Mouse (Mus musculus): Measurements from ENCODE around the gene Yjefn3. TPM values are rescaled to one million over a fixed set of nuclear protein-coding genes. Genes with fewer than 3 reads are reported as not detected.
"Not testable (repeated sequence)": the region's sequence is repeated elsewhere in the genome, so short reads cannot be mapped to it uniquely, and the experiment has no call there.

Yjefn3 gene
- 0.61 TPM in 1 of 2 replicates, not detected in the other for total RNA-seq (2017)

GRCm38 (mm10) chr8:69902163-69903062 lies at the start of gene Yjefn3, which contains the start of the genes Tssk6 and Ndufa13:
Gene Yjefn3, minus strand, starts transcription at chr8:69902712.
Gene Tssk6, plus strand, starts transcription at chr8:69902184.
Gene Ndufa13, minus strand, starts transcription at chr8:69902558.
- peak; percentile 7; the same call in 1 of the 2 replicates for ATAC-seq (ENCODE audit: extremely low read depth, insufficient number of reproducible peaks, low FRiP score, poor library complexity, severe bottlenecking)

- no peak for ATAC-seq (ENCODE audit: extremely low read depth, insufficient number of reproducible peaks, low FRiP score, poor library complexity, severe bottlenecking)
Observed at GRCm38 (mm10) chr8:69950300-69950699, 47.8 kb upstream of the Yjefn3 start.

GRCm38 (mm10) chr8:69942495-69942894 lies 40.0 kb upstream of the Yjefn3 start:
- not testable (repeated sequence) for ATAC-seq (ENCODE audit: extremely low read depth, insufficient number of reproducible peaks, low FRiP score, poor library complexity, severe bottlenecking)

- no peak for ATAC-seq (ENCODE audit: extremely low read depth, insufficient number of reproducible peaks, low FRiP score, poor library complexity, severe bottlenecking)
Observed at GRCm38 (mm10) chr8:69940386-69940785, 37.9 kb upstream of the Yjefn3 start.

- no peak for ATAC-seq (ENCODE audit: extremely low read depth, insufficient number of reproducible peaks, low FRiP score, poor library complexity, severe bottlenecking)
Observed at GRCm38 (mm10) chr8:69939633-69940032, 37.1 kb upstream of the Yjefn3 start.

GRCm38 (mm10) chr8:69938245-69938982 lies 35.9 kb upstream of the Yjefn3 start:
- no peak for ATAC-seq (ENCODE audit: extremely low read depth, insufficient number of reproducible peaks, low FRiP score, poor library complexity, severe bottlenecking)

GRCm38 (mm10) chr8:69937466-69937865 lies 35.0 kb upstream of the Yjefn3 start:
- ATAC-seq (ENCODE audit: extremely low read depth, insufficient number of reproducible peaks, low FRiP score, poor library complexity, severe bottlenecking), result peak; percentile 58

- no peak for ATAC-seq (ENCODE audit: extremely low read depth, insufficient number of reproducible peaks, low FRiP score, poor library complexity, severe bottlenecking)
Observed at GRCm38 (mm10) chr8:69936050-69936794, 33.7 kb upstream of the Yjefn3 start.

GRCm38 (mm10) chr8:69935431-69935830 lies 32.9 kb upstream of the Yjefn3 start:
- ATAC-seq (ENCODE audit: extremely low read depth, insufficient number of reproducible peaks, low FRiP score, poor library complexity, severe bottlenecking), result no peak

- ATAC-seq (ENCODE audit: extremely low read depth, insufficient number of reproducible peaks, low FRiP score, poor library complexity, severe bottlenecking), result no peak
Observed at GRCm38 (mm10) chr8:69934582-69934981, 32.1 kb upstream of the Yjefn3 start.

GRCm38 (mm10) chr8:69933811-69934210 lies 31.3 kb upstream of the Yjefn3 start:
- ATAC-seq (ENCODE audit: extremely low read depth, insufficient number of reproducible peaks, low FRiP score, poor library complexity, severe bottlenecking), result no peak

GRCm38 (mm10) chr8:69926901-69927300 lies 24.4 kb upstream of the Yjefn3 start:
- no peak for ATAC-seq (ENCODE audit: extremely low read depth, insufficient number of reproducible peaks, low FRiP score, poor library complexity, severe bottlenecking)

- ATAC-seq (ENCODE audit: extremely low read depth, insufficient number of reproducible peaks, low FRiP score, poor library complexity, severe bottlenecking), result no peak
Observed at GRCm38 (mm10) chr8:69923986-69924385, 21.5 kb upstream of the Yjefn3 start.

GRCm38 (mm10) chr8:69921141-69921540 lies 18.6 kb upstream of the Yjefn3 start:
- ATAC-seq (ENCODE audit: extremely low read depth, insufficient number of reproducible peaks, low FRiP score, poor library complexity, severe bottlenecking), result no peak

GRCm38 (mm10) chr8:69919876-69920662 lies 17.6 kb upstream of the Yjefn3 start:
- peak; percentile 81 for ATAC-seq (ENCODE audit: extremely low read depth, insufficient number of reproducible peaks, low FRiP score, poor library complexity, severe bottlenecking)

GRCm38 (mm10) chr8:69919010-69919409 lies 16.5 kb upstream of the Yjefn3 start:
- ATAC-seq (ENCODE audit: extremely low read depth, insufficient number of reproducible peaks, low FRiP score, poor library complexity, severe bottlenecking), result peak; percentile 75

GRCm38 (mm10) chr8:69918506-69918905 lies 16.0 kb upstream of the Yjefn3 start:
- ATAC-seq (ENCODE audit: extremely low read depth, insufficient number of reproducible peaks, low FRiP score, poor library complexity, severe bottlenecking), result no peak

- no peak for ATAC-seq (ENCODE audit: extremely low read depth, insufficient number of reproducible peaks, low FRiP score, poor library complexity, severe bottlenecking)
Observed at GRCm38 (mm10) chr8:69915748-69916147, 13.2 kb upstream of the Yjefn3 start.

Measured in neutrophil, adult 5-6 weeks (primary cell).